Mouse (Mus musculus) C2C12 (cell line): ENCODE measurements around the gene E330017A01Rik. TPM values are rescaled to one million over a fixed set of nuclear protein-coding genes. Genes with fewer than 3 reads are reported as not detected.
"Not testable (repeated sequence)": the region's sequence is repeated elsewhere in the genome, so short reads cannot be mapped to it uniquely, and the experiment has no call there.

Experiments
- H3K27me3 ChIP-seq: one replicate; pipeline ENCODE4 v1.6.1; 2011; ENCODE audit not compliant: control insufficient read depth, insufficient read depth, insufficient read length
- H3K36me3 ChIP-seq: one replicate; pipeline ENCODE4 v1.6.1; 2011; ENCODE audit not compliant: control insufficient read depth, insufficient read depth
- H3K4me3 ChIP-seq: one replicate; pipeline ENCODE4 v1.5.1; 2011; ENCODE audit warnings: mild to moderate bottlenecking, control low read depth; ENCODE audit not compliant: poor library complexity, insufficient read depth, severe bottlenecking
- H3K79me2 ChIP-seq: one replicate; pipeline ENCODE4 v1.6.1; 2011; ENCODE audit not compliant: control insufficient read depth, insufficient read depth
- H3K79me3 ChIP-seq: one replicate; pipeline ENCODE4 v1.6.1; 2011; ENCODE audit warnings: low read depth, control low read depth
- H3ac ChIP-seq: one replicate; pipeline ENCODE3; 2011; ENCODE audit warnings: low read depth; ENCODE audit not compliant: control insufficient read depth, insufficient read length
- CEBPB ChIP-seq: IDR thresholded peaks from one replicate; pipeline ENCODE4 v1.6.1; 2011; ENCODE audit warnings: low read depth, mild to moderate bottlenecking, control low read depth, moderate library complexity
- CTCF ChIP-seq: IDR thresholded peaks from one replicate; pipeline ENCODE4 v1.5.1; 2011; ENCODE audit not compliant: control insufficient read depth, insufficient read depth, insufficient read length
- FOSL1 ChIP-seq: IDR thresholded peaks from one replicate; pipeline ENCODE4 v1.8.0; 2011; ENCODE audit warnings: mild to moderate bottlenecking, low read length; ENCODE audit not compliant: poor library complexity, insufficient read depth, severe bottlenecking
- MAX ChIP-seq: IDR thresholded peaks from one replicate; pipeline ENCODE4 v1.6.1; 2011; ENCODE audit warnings: mild to moderate bottlenecking, control low read depth
- MYOD1 ChIP-seq: IDR thresholded peaks from one replicate; pipeline ENCODE4 v1.6.1; 2011; ENCODE audit warnings: low read depth; ENCODE audit not compliant: control insufficient read depth, insufficient read length
- MYOG ChIP-seq: IDR thresholded peaks from one replicate; pipeline ENCODE4 v1.6.1; 2011; ENCODE audit not compliant: control insufficient read depth, insufficient read length; ENCODE audit errors: extremely low read depth
- USF1 ChIP-seq: IDR thresholded peaks from one replicate; pipeline ENCODE4 v1.6.1; 2011; ENCODE audit warnings: low read depth, mild to moderate bottlenecking, control low read depth, moderate library complexity
- polyA plus RNA-seq: library from polyadenylated mRNA; unstranded; fragments of >200 nt; fragmentation: generic; extraction: Trizol; gene quantifications from one replicate; pipeline ENCODE4 v1.2.1, GENCODE M21; 2012; ENCODE audit warnings: missing spikeins

Gene E330017A01Rik
- polyA plus RNA-seq, 1 experiment: not detected

DNA sequence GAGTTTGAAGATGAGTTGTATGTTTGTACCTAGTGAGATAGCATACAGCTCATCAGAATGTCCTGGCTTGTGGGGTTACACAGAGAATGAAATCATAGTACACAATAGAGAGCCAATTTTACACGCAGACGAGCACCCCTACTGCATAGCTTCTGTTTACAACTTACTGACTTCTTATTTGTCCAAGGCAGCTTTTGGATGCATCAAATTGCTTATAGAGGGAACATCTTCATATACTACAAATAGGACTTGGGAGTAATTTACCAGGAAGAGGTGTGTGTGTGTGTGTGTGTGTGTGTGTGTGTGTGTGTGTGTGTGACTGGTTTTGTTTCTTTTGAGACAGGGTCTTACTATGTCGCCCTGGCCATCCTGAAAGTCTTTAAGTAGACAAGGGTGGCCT, 30.0 kb upstream of the E330017A01Rik start:
- Histone ChIP-seq H3K4me3 (no peak overlapping the region), H3ac (no peak overlapping the region), H3K79me3 (peaks cover 4% of the 10 kb centered on the region), H3K36me3 (peaks cover 3% of the 10 kb centered on the region), H3K79me2 (peaks cover 6% of the 10 kb centered on the region), H3K27me3 (no peaks in the 10 kb centered on the region)
- TF ChIP-seq USF1 (no peak), MAX (no peak), CTCF (no peak), MYOG (no peak), CEBPB (no peak), MYOD1 (no peak), FOSL1 (no peak)

DNA sequence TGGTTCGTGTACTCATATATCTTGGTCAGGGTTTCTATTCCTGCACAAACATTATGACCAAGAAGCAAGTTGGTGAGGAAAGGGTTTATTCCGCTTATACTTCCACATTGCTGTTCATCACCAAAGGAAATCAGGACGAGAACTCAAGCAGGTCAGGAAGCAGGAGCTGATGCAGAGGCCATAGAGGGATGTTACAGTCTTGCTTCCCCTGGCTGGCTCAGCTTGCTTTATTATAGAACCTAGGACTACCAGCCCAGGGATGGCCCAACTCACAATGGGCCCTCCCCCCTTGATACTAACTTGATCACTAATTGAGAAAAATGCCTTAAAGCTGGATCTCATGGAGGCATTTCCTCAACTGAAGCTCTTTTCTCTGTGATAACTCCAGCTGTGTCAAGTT, 28.1 kb upstream of the E330017A01Rik start:
- H3ac ChIP-seq, H3K36me3 ChIP-seq, H3K27me3 ChIP-seq, H3K79me3 ChIP-seq, H3K79me2 ChIP-seq, H3K4me3 ChIP-seq: not testable (repeated sequence)

GRCm38 (mm10) chr16:58665137-58665536, 26.6 kb upstream of the E330017A01Rik start:
- not testable (repeated sequence) for H3K4me3 ChIP-seq, H3K36me3 ChIP-seq, H3ac ChIP-seq, H3K27me3 ChIP-seq, H3K79me2 ChIP-seq, H3K79me3 ChIP-seq

DNA sequence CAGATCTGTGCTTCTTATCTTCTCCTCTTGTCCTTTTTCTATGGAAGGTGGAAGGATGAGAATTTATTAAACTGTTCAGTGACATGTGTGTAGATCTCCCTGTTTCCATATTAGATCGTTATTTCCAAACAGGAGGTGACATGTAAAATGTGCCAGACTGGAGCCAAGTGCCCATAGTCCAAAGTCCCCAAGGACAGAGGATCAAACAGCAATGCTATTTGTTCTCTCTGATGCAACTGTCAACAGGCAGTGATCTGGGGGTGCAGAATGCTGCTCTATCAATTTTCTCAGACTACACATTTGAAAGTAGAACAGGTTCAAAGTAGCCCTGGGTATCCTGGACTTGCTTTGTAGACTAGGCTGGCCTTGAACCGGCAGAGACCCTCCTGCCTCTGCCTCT, 25.3 kb upstream of the E330017A01Rik start:
- no peak overlapping the region for H3K4me3 ChIP-seq
- no peaks in the 10 kb centered on the region for H3K36me3 ChIP-seq
- H3K27me3 ChIP-seq: no peaks in the 10 kb centered on the region
- no peak overlapping the region for H3ac ChIP-seq
- TF ChIP-seq CTCF: no peak
- no peak for TF ChIP-seq MYOD1
- TF ChIP-seq USF1: no peak
- TF ChIP-seq FOSL1: no peak
- no peak for TF ChIP-seq CEBPB
- no peak for TF ChIP-seq MAX
- TF ChIP-seq MYOG: no peak
- no peaks in the 10 kb centered on the region for H3K79me2 ChIP-seq
- H3K79me3 ChIP-seq: no peaks in the 10 kb centered on the region

DNA sequence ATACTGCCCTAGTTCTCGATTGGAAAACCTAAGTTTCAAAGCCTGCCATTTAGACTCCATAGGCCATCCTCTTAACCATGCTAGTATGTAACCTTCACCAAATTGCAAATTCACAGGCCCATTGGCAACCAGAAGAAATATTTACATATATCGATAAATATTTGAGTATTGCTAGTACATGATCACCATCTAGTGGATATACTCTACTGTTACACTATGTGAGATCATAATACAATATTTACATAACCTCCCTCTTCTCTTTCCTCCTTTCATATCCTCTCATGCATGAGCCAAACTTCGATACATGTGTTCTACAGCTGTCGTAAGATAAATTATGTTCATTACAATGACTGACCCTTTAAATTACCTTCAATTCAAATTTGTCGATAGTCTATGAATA, 24.5 kb upstream of the E330017A01Rik start:
- H3K79me3 ChIP-seq: no peaks in the 10 kb centered on the region
- H3K36me3 ChIP-seq: no peaks in the 10 kb centered on the region
- no peak overlapping the region for H3ac ChIP-seq
- H3K4me3 ChIP-seq: no peak overlapping the region
- TF ChIP-seq MAX (no peak), MYOD1 (no peak), MYOG (no peak)
- H3K79me2 ChIP-seq: no peaks in the 10 kb centered on the region
- H3K27me3 ChIP-seq: peaks cover 3% of the 10 kb centered on the region

- TF ChIP-seq CEBPB (no peak), CTCF (no peak), MYOD1 (no peak), MAX (no peak), FOSL1 (no peak), MYOG (no peak), USF1 (no peak)
- Histone ChIP-seq H3K4me3 (no peak overlapping the region), H3K79me3 (no peaks in the 10 kb centered on the region)
These were observed 23.8 kb upstream of the E330017A01Rik start for GRCm38 (mm10) chr16:58662287-58662791.

More at GRCm38 (mm10) chr16:58662287-58662791, 23.8 kb upstream of the E330017A01Rik start:
- no peak overlapping the region for H3ac ChIP-seq
- H3K79me2 ChIP-seq: no peaks in the 10 kb centered on the region
- H3K27me3 ChIP-seq: peaks cover 7% of the 10 kb centered on the region
- no peaks in the 10 kb centered on the region for H3K36me3 ChIP-seq
